Comparison of ENCODE assay signal across 20 mouse cellular contexts in genomic region chr7:92730465-92730864, GRCm38 (mm10). TPM values are rescaled to one million over a fixed set of nuclear protein-coding genes. Genes with fewer than 3 reads are reported as not detected.
DNase-seq lines count a peak whose midpoint lies in the region; ATAC-seq and TF ChIP-seq lines count a peak whose summit lies in the region.
"Had no signal": no experiment of that assay in that cellular context is flagged by ENCODE, and none has a peak within 500 bp of the region (broad histone marks: within the 10 kb centered on the region; RNA-seq: fewer than 3 reads in every experiment).

No protein-coding gene starts in this region.

- H3K4me3 ChIP-seq in forebrain, postnatal 0 days (ENCODE audit: low read depth, low read length): no peak overlapping the region
- no peak overlapping the region for H3K4me3 ChIP-seq in forebrain, embryonic 10.5 days
- H3K4me3 ChIP-seq in limb, embryonic 13.5 days: no peak overlapping the region
- no peak overlapping the region for H3K4me3 ChIP-seq in limb, embryonic 10.5 days
- no peak overlapping the region for H3K4me3 ChIP-seq in MEL (ENCODE audit: control insufficient read depth in 1 of 2, insufficient read depth in 1 of 2, low read depth in 2 of 2, low read length in 2 of 2)
- H3K4me3 ChIP-seq in embryonic fibroblast, embryonic 13.5 days (ENCODE audit: insufficient read depth, low read length): no peak overlapping the region
- H3K4me3 ChIP-seq: hindbrain, embryonic 10.5 days; midbrain, embryonic 10.5 days had no signal

- no peak for TF ChIP-seq RAD21 in MEL (IDR thresholded peaks at IDR 0.05; ENCODE audit: low read depth, low read length)

- DNase-seq in forebrain, postnatal 0 days: no peak
- no peak for DNase-seq in forebrain, embryonic 10.5 days (ENCODE audit: extremely low spot score, low spot score)
- DNase-seq in limb, embryonic 10.5 days (ENCODE audit: low spot score): no peak
- no peak for DNase-seq in MEL (ENCODE audit: low read depth, low spot score)
- no peak for DNase-seq in cerebellum, postnatal 36 days
- DNase-seq: adrenal gland, postnatal 14 days; cerebellum, adult 18-20 months; gastrocnemius, postnatal 36 days; layer of hippocampus, postnatal 36 days; liver; lung, adult 2 months; spleen, adult 18-20 months; thymus, adult 18-20 months; thymus, postnatal 4 days had no signal

- no peaks in the 10 kb centered on the region for H3K4me1 ChIP-seq in forebrain, postnatal 0 days (ENCODE audit: insufficient read depth)
- no peaks in the 10 kb centered on the region for H3K4me1 ChIP-seq in forebrain, embryonic 10.5 days
- H3K4me1 ChIP-seq in limb, embryonic 13.5 days: peaks cover 4% of the 10 kb centered on the region; the same call in 1 of the 2 replicates
- H3K4me1 ChIP-seq in limb, embryonic 10.5 days: no peaks in the 10 kb centered on the region
- no peaks in the 10 kb centered on the region; a peak in 1 of 4 replicates for H3K4me1 ChIP-seq in MEL (ENCODE audit: control insufficient read depth in 1 of 2, insufficient read depth in 2 of 2, low read length in 2 of 2)
- peaks cover 2% of the 10 kb centered on the region; the same call in 1 of the 2 replicates for H3K4me1 ChIP-seq in embryonic fibroblast, embryonic 13.5 days (ENCODE audit: control insufficient read depth, insufficient read depth, low read length)
- H3K4me1 ChIP-seq: hindbrain, embryonic 10.5 days; midbrain, embryonic 10.5 days had no signal

- no peaks in the 10 kb centered on the region for H3K79me2 ChIP-seq in MEL (ENCODE audit: control insufficient read depth, insufficient read depth, low read length, poor library complexity)

- no peak for TF ChIP-seq POLR2A in MEL (IDR thresholded peaks at IDR 0.05; ENCODE audit: control insufficient read depth in 1 of 2, insufficient read depth in 1 of 2, low read depth in 1 of 2, low read length in 2 of 2, poor library complexity in 1 of 2)
- TF ChIP-seq POLR2A in embryonic fibroblast, embryonic 13.5 days (IDR thresholded peaks at IDR 0.05; ENCODE audit: low read depth, low read length): peak; percentile 28; the same call in 1 of the 2 replicates

- TF ChIP-seq EP300 in MEL (IDR thresholded peaks at IDR 0.05; ENCODE audit: low read depth in 1 of 2, low read length in 2 of 2): no peak

- H3K9me3 ChIP-seq in forebrain, postnatal 0 days (ENCODE audit: low read length): no peaks in the 10 kb centered on the region
- H3K9me3 ChIP-seq in forebrain, embryonic 10.5 days: no peaks in the 10 kb centered on the region
- H3K9me3 ChIP-seq in limb, embryonic 13.5 days: no peaks in the 10 kb centered on the region
- H3K9me3 ChIP-seq in limb, embryonic 10.5 days (replicated peaks): no peaks in the 10 kb centered on the region
- H3K9me3 ChIP-seq in MEL (replicated peaks; ENCODE audit: insufficient read depth, low read length): no peaks in the 10 kb centered on the region
- H3K9me3 ChIP-seq: hindbrain, embryonic 10.5 days; midbrain, embryonic 10.5 days had no signal

- H3K9ac ChIP-seq in forebrain, postnatal 0 days: no peak overlapping the region
- H3K9ac ChIP-seq in limb, embryonic 13.5 days: no peak overlapping the region
- no peak overlapping the region for H3K9ac ChIP-seq in MEL (ENCODE audit: control insufficient read depth, low read depth, low read length, poor library complexity, severe bottlenecking)

- peak; percentile 13; the same call in 1 of the 2 replicates for TF ChIP-seq CTCF in forebrain, postnatal 0 days (IDR thresholded peaks at IDR 0.05; ENCODE audit: low read depth)
- no peak for TF ChIP-seq CTCF in MEL (IDR thresholded peaks at IDR 0.05 in 2 of 3, conservative IDR thresholded peaks at IDR 0.05 in 1 of 3; ENCODE audit: control insufficient read depth in 1 of 3, insufficient read depth in 1 of 3, low read depth in 2 of 3, low read length in 3 of 3, poor library complexity in 1 of 3, severe bottlenecking in 1 of 3)
- TF ChIP-seq CTCF in embryonic fibroblast, embryonic 13.5 days (IDR thresholded peaks at IDR 0.05; ENCODE audit: borderline replicate concordance, insufficient read depth, low read length): no peak

- no peaks in the 10 kb centered on the region for H3K36me3 ChIP-seq in forebrain, postnatal 0 days (ENCODE audit: insufficient read depth)
- H3K36me3 ChIP-seq in forebrain, embryonic 10.5 days (replicated peaks): peaks cover 23% of the 10 kb centered on the region
- H3K36me3 ChIP-seq in limb, embryonic 13.5 days: peaks cover 6% of the 10 kb centered on the region
- peaks cover 17% of the 10 kb centered on the region for H3K36me3 ChIP-seq in limb, embryonic 10.5 days
- peaks cover 0 to 3% of the 10 kb centered on the region in 2 experiments; a peak in 2 of 4 replicates for H3K36me3 ChIP-seq in MEL (ENCODE audit: control insufficient read depth in 1 of 2, insufficient read depth in 2 of 2, low read length in 2 of 2)

- H3K27ac ChIP-seq in forebrain, postnatal 0 days (ENCODE audit: low read depth, low read length): no peak overlapping the region
- no peak overlapping the region for H3K27ac ChIP-seq in forebrain, embryonic 10.5 days
- no peak overlapping the region for H3K27ac ChIP-seq in limb, embryonic 13.5 days
- no peak overlapping the region for H3K27ac ChIP-seq in limb, embryonic 10.5 days
- no peak overlapping the region for H3K27ac ChIP-seq in MEL (ENCODE audit: control insufficient read depth, low read depth, low read length)
- H3K27ac ChIP-seq in embryonic fibroblast, embryonic 13.5 days (ENCODE audit: insufficient read depth, low read length): no peak overlapping the region
- H3K27ac ChIP-seq: hindbrain, embryonic 10.5 days; macrophage; midbrain, embryonic 10.5 days had no signal

- H3K27me3 ChIP-seq in forebrain, postnatal 0 days (ENCODE audit: insufficient read depth, low read length): no peaks in the 10 kb centered on the region
- H3K27me3 ChIP-seq in forebrain, embryonic 10.5 days (ENCODE audit: poor library complexity, severe bottlenecking): no peaks in the 10 kb centered on the region
- H3K27me3 ChIP-seq in limb, embryonic 13.5 days: no peaks in the 10 kb centered on the region
- no peaks in the 10 kb centered on the region for H3K27me3 ChIP-seq in limb, embryonic 10.5 days (ENCODE audit: low read depth, poor library complexity, severe bottlenecking)
- H3K27me3 ChIP-seq in MEL (ENCODE audit: control insufficient read depth in 1 of 2, insufficient read depth in 2 of 2, low read length in 2 of 2): no peaks in the 10 kb centered on the region

- WGBS in forebrain, postnatal 0 days: 72% methylated on average over 4 of the region's 4 CpGs
- WGBS in forebrain, embryonic 10.5 days: 85% methylated on average over 4 of the region's 4 CpGs
- 71% methylated on average over 4 of the region's 4 CpGs for WGBS in limb, embryonic 13.5 days
- WGBS in limb, embryonic 10.5 days: 81% methylated on average over 4 of the region's 4 CpGs

- no peak overlapping the region for H3K4me2 ChIP-seq in forebrain, postnatal 0 days (ENCODE audit: low read depth)
- H3K4me2 ChIP-seq in limb, embryonic 13.5 days (replicated peaks): no peak overlapping the region

- ATAC-seq in forebrain, postnatal 0 days: no peak
- ATAC-seq in limb, embryonic 13.5 days (ENCODE audit: low FRiP score, low read depth): 0 out of 2 replicates have a peak, but pooled peaks have one; percentile 22
- no peak for ATAC-seq in CD4-positive, CD25-positive, alpha-beta regulatory T cell, adult 4 months

TF ChIP-seq in MEL, 35 proteins besides CTCF, POLR2A, EP300 and RAD21:
- TF ChIP-seq ZMIZ1 (IDR thresholded peaks at IDR 0.05; ENCODE audit: low read depth, low read length): peak; percentile 21; the same call in 1 of the 2 replicates
- TF ChIP-seq POLR2AphosphoS2 (IDR thresholded peaks at IDR 0.05; ENCODE audit: low read length): 0 out of 2 replicates have a peak, but pooled peaks have one; percentile 5
- TF ChIP-seq NELFE (IDR thresholded peaks at IDR 0.05; ENCODE audit: low read depth, low read length): 0 out of 2 replicates have a peak, but pooled peaks have one; percentile 7
- no peak for TF ChIP-seq MYB (IDR thresholded peaks at IDR 0.05; ENCODE audit: low read depth, low read length)

RNA-seq across cellular contexts. Expression of gene Rab30, which starts 10.9 kb away (rescaled TPM):
- 25.3 and 36.1 TPM in 2 replicates for total RNA-seq in forebrain, postnatal 0 days (2014; rRNA removed)
- 14.7 and 15.0 TPM in 2 replicates for polyA plus RNA-seq in forebrain, postnatal 0 days (2015; fragmentation: Nextera tagmentation; extraction: Ambion mirVana)
- 12.2 and 15.6 TPM in 2 replicates for polyA plus RNA-seq in forebrain, embryonic 10.5 days (2016; fragmentation: Nextera tagmentation; extraction: Ambion mirVana)
- polyA plus RNA-seq in limb, embryonic 13.5 days (2015; fragmentation: Nextera tagmentation; extraction: Ambion mirVana): 19.6 and 22.9 TPM in 2 replicates
- 9.3 and 11.2 TPM in 2 replicates for polyA plus RNA-seq in limb, embryonic 10.5 days (2016; fragmentation: Nextera tagmentation; extraction: Ambion mirVana)
- 0.62 and 1.3 TPM in 2 replicates for total RNA-seq in MEL (2012; rRNA removed)
- 1 to 10 TPM in 1 of 2 experiments, not detected in 1; 1.3 TPM for polyA plus RNA-seq in MEL (2012; ENCODE audit: insufficient read depth in 1 of 2, insufficient read length in 2 of 2, low read depth in 1 of 2, low replicate concordance in 2 of 2, missing spikeins in 1 of 2)
- polyA plus RNA-seq in embryonic fibroblast, embryonic 13.5 days (2011; ENCODE audit: insufficient read length, low read depth, missing spikeins): 38.7 and 45.6 TPM in 2 replicates
- under 1 TPM in 1 of 2 experiments, not detected in 1; 0.60 TPM for polyA plus RNA-seq in CD4-positive, CD25-positive, alpha-beta regulatory T cell, adult 4 months (2017; shearing (Covaris generic))
